Mouse (Mus musculus) liver, embryonic 14.5 days (tissue): Measurements from ENCODE around the gene Galnt2.

Source experiments
- CTCF ChIP-seq: IDR thresholded peaks from 2 replicates; pipeline ENCODE4 v1.5.1; 2016; ENCODE audit warnings: antibody characterized with exemption, low read depth, control low read depth
- EP300 ChIP-seq: IDR thresholded peaks from 2 replicates; pipeline ENCODE4 v1.6.1; 2016; ENCODE audit warnings: antibody characterized with exemption, low read depth

GRCm38 (mm10) chr8:124370422-124371183, 139.4 kb downstream of the Galnt2 start:
- TF ChIP-seq CTCF (no peak), EP300 (no peak)
